Mouse (Mus musculus) brain, embryonic 14.5 days (tissue): ENCODE results near the gene Prkg1. TPM values are rescaled to one million over a fixed set of nuclear protein-coding genes. Genes with fewer than 3 reads are reported as not detected.

Experiments used
- DNase-seq: peaks from one replicate; pipeline ENCODE4 v3.0.0-alpha.2; 2011; ENCODE audit warnings: low read depth
- CTCF ChIP-seq: fragments of 200-500 bp; IDR thresholded peaks from 2 replicates; pipeline ENCODE4 v1.5.1; 2012; ENCODE audit warnings: inconsistent platforms, mild to moderate bottlenecking, moderate library complexity, borderline replicate concordance; ENCODE audit not compliant: insufficient read depth, insufficient read length; ENCODE audit errors: extremely low read depth
- POLR2A ChIP-seq: fragments of 200-500 bp; IDR thresholded peaks from 2 replicates; pipeline ENCODE4 v1.6.1; 2012; ENCODE audit warnings: mild to moderate bottlenecking, inconsistent platforms, borderline replicate concordance; ENCODE audit not compliant: poor library complexity, insufficient read depth, insufficient read length, severe bottlenecking; ENCODE audit errors: extremely low read depth
- polyA plus RNA-seq: library from polyadenylated mRNA; depleted of rRNA; stranded (reverse); fragments of >200 nt; gene quantifications from 2 replicates; pipeline ENCODE4 v1.2.3, GENCODE M21; 2012

Prkg1 gene
- polyA plus RNA-seq, 1 experiment, result 4.5 TPM

GRCm38 (mm10) chr19:31714418-31714817, 50.4 kb downstream of the Prkg1 start:
- no peak for TF ChIP-seq POLR2A
- no peak for TF ChIP-seq CTCF
- DNase-seq, result no peak

- TF ChIP-seq CTCF (no peak), POLR2A (no peak)
- no peak for DNase-seq
These were observed 51.5 kb downstream of the Prkg1 start for GRCm38 (mm10) chr19:31713321-31713720.

- DNase-seq, result no peak
- TF ChIP-seq POLR2A (no peak), CTCF (no peak)
These were observed 54.5 kb downstream of the Prkg1 start for GRCm38 (mm10) chr19:31710336-31710735.

GRCm38 (mm10) chr19:31703991-31704390, 60.8 kb downstream of the Prkg1 start:
- TF ChIP-seq POLR2A, result no peak
- no peak for TF ChIP-seq CTCF
- DNase-seq, result no peak

- no peak for DNase-seq
- TF ChIP-seq CTCF (no peak), POLR2A (no peak)
These were observed 65.9 kb downstream of the Prkg1 start for GRCm38 (mm10) chr19:31698916-31699315.

- no peak for TF ChIP-seq POLR2A
- TF ChIP-seq CTCF, result 0 out of 2 replicates have a peak, but pooled peaks have one; percentile 1
- DNase-seq, result peak; percentile 81
These were observed 84.0 kb downstream of the Prkg1 start for GRCm38 (mm10) chr19:31680821-31681220.

- DNase-seq, result peak; percentile 67
- no peak for TF ChIP-seq POLR2A
- TF ChIP-seq CTCF, result peak; percentile 42; the same call in 1 of the 2 replicates
These were observed 86.5 kb downstream of the Prkg1 start for GRCm38 (mm10) chr19:31678324-31678723.

- TF ChIP-seq CTCF (no peak), POLR2A (no peak)
- DNase-seq, result no peak
These were observed 93.1 kb downstream of the Prkg1 start for GRCm38 (mm10) chr19:31671726-31672125.

GRCm38 (mm10) chr19:31665007-31665406, 99.8 kb downstream of the Prkg1 start:
- no peak for DNase-seq
- TF ChIP-seq POLR2A, result no peak
- TF ChIP-seq CTCF, result no peak

- DNase-seq, result peak; percentile 83
- TF ChIP-seq CTCF, result no peak
- no peak for TF ChIP-seq POLR2A
These were observed 100.5 kb downstream of the Prkg1 start for GRCm38 (mm10) chr19:31664159-31664991.

- TF ChIP-seq POLR2A (no peak), CTCF (no peak)
- peak; percentile 79 for DNase-seq
These were observed 101.2 kb downstream of the Prkg1 start for GRCm38 (mm10) chr19:31663437-31664158.
